8 mouse cellular contexts compared by ENCODE assay signal in genomic region chr8:126825877-126826276, GRCm38 (mm10).
DNase-seq lines count a peak whose midpoint lies in the region; ATAC-seq and TF ChIP-seq lines count a peak whose summit lies in the region.

No protein-coding gene starts in this region.

- no peaks in the 10 kb centered on the region for H3K9me3 ChIP-seq in heart, embryonic 15.5 days (replicated peaks)
- H3K9me3 ChIP-seq in midbrain, embryonic 15.5 days = no peaks in the 10 kb centered on the region

- H3K4me3 ChIP-seq in heart, embryonic 15.5 days = no peak overlapping the region
- peak overlapping the region; percentile 7; the same call in 1 of the 2 replicates for H3K4me3 ChIP-seq in midbrain, embryonic 15.5 days

- ATAC-seq in heart, embryonic 15.5 days (replicated peaks; ENCODE audit: insufficient number of reproducible peaks, insufficient read depth, low FRiP score, low read depth) = no peak
- ATAC-seq in midbrain, embryonic 15.5 days (replicated peaks) = peak; percentile 89

- peak overlapping the region; percentile 93 for H3K27ac ChIP-seq in heart, embryonic 15.5 days
- peak overlapping the region; percentile 96 for H3K27ac ChIP-seq in midbrain, embryonic 15.5 days

- no peaks in the 10 kb centered on the region for H3K36me3 ChIP-seq in heart, embryonic 15.5 days
- no peaks in the 10 kb centered on the region for H3K36me3 ChIP-seq in midbrain, embryonic 15.5 days (replicated peaks)

- no peak overlapping the region for H3K4me2 ChIP-seq in heart, embryonic 15.5 days
- H3K4me2 ChIP-seq in midbrain, embryonic 15.5 days = peak overlapping the region; percentile 41

- H3K27me3 ChIP-seq in heart, embryonic 15.5 days = no peaks in the 10 kb centered on the region
- H3K27me3 ChIP-seq in midbrain, embryonic 15.5 days (replicated peaks) = no peaks in the 10 kb centered on the region

- no peak overlapping the region for H3K9ac ChIP-seq in heart, embryonic 15.5 days
- 0 out of 2 replicates have a peak overlapping the region, but pooled peaks have one; percentile 6 for H3K9ac ChIP-seq in midbrain, embryonic 15.5 days

- no peak for TF ChIP-seq POLR2A in brain, embryonic 14.5 days (IDR thresholded peaks at IDR 0.05; ENCODE audit: borderline replicate concordance, extremely low read depth, insufficient read depth, insufficient read length, poor library complexity, severe bottlenecking)

- DNase-seq in adrenal gland, adult (ENCODE audit: inconsistent age in 2 of 2, low spot score in 1 of 2) = peak; percentile 59 to 80
- no peak for DNase-seq in adrenal gland, adult 18-20 months (ENCODE audit: low spot score in 2 of 2)
- DNase-seq in brain, embryonic 14.5 days (ENCODE audit: low read depth) = peak; percentile 89
- peak; percentile 87 for DNase-seq in kidney, postnatal 14 days
- DNase-seq in urinary bladder, adult 2 months (ENCODE audit: low spot score) = no peak
- no peak for DNase-seq in cerebellum, adult 9-10 months

- TF ChIP-seq CTCF in brain, embryonic 14.5 days (IDR thresholded peaks at IDR 0.05; ENCODE audit: borderline replicate concordance, extremely low read depth, insufficient read depth, insufficient read length) = no peak

- 22% methylated on average over 3 of the region's 3 CpGs for WGBS in heart, embryonic 15.5 days
- 16% methylated on average over 3 of the region's 3 CpGs for WGBS in midbrain, embryonic 15.5 days

- H3K4me1 ChIP-seq in heart, embryonic 15.5 days (replicated peaks) = peaks cover 60% of the 10 kb centered on the region
- H3K4me1 ChIP-seq in midbrain, embryonic 15.5 days = peaks cover 32% of the 10 kb centered on the region

Comparison
In these comparisons a context has a peak if more than half of its experiments do, and no peak if none do; other contexts are left out.
1. DNase-seq: peak in adrenal gland, adult (2 of 2), brain, embryonic 14.5 days (single experiment) and kidney, postnatal 14 days (single experiment); none in adrenal gland, adult 18-20 months (0 of 2), urinary bladder, adult 2 months (single experiment) and cerebellum, adult 9-10 months (single experiment).